Mouse (Mus musculus) gastrocnemius, adult 8-10 months (tissue): Measurements from ENCODE around the gene Arid1b. TPM values are rescaled to one million over a fixed set of nuclear protein-coding genes. Genes with fewer than 3 reads are reported as not detected.
A peak's percentile ranks its signal among the peaks of the same experiment; 100 is the strongest.

ENCODE experiments used
- DNase-seq, 2 experiments: peaks; one replicate each; pipeline ENCODE4 v3.0.0; 2022; ENCODE audit warnings: low spot score in 2 of 2
- total RNA-seq, 4 experiments: library from RNA; stranded (reverse); gene quantifications; 2 replicates each; pipeline ENCODE4 v1.2.4; 2022

Arid1b gene
- total RNA-seq, result 10 to 100 TPM; 30.8 to 35.6 (median 33.9) TPM

- peak; percentile 50 to 77 for DNase-seq
Observed at GRCm38 (mm10) chr17:4993840-4994503, at the start of gene Arid1b. Gene Arid1b (plus strand): TSS chr17:4994332.

DNA sequence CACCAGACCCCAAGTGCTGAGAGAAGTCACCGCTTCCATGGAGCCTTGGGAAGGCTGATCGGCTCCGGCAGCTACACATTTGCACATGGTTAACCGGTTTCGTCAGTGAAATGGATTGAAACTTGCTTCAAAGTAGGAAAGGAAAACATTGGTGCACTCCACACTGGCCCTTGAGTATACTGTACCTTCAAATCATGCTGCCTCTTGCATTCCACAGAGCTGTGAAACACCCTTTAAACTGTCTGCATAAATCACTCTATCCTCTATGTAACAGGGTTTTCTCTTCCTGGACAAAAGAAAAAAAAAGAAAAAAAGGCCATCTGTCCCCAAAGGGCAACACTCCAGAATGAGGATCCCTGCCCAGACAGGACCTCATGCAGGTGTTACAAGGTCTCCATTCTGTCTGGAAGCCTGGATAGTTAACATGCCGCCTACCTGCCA lies 48.8 kb upstream of the Arid1b start:
- no peak for DNase-seq

DNA sequence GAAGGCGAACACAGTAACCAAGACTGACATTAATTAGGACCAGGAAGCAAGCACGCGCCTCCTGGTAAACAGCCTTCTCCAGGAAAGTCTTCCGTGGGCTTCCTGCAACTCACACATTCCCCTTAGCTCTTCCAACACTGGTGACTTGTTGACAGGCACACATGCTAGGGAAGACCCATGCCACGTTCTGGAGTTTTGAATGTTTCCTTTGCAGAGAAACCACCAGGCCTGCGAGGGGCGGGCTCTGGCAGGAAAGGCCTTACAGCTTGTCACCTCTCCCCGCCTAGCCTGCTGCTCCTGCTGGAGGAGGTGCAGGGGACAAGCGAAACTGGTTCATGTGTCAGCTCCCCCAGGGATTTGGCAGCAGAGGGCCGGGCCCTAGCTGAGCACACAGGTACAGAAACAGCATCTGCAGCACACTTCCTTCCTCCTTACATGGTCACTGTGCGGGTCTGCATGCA lies 48.2 kb upstream of the Arid1b start:
- peak; percentile 6 to 46 for DNase-seq

DNA sequence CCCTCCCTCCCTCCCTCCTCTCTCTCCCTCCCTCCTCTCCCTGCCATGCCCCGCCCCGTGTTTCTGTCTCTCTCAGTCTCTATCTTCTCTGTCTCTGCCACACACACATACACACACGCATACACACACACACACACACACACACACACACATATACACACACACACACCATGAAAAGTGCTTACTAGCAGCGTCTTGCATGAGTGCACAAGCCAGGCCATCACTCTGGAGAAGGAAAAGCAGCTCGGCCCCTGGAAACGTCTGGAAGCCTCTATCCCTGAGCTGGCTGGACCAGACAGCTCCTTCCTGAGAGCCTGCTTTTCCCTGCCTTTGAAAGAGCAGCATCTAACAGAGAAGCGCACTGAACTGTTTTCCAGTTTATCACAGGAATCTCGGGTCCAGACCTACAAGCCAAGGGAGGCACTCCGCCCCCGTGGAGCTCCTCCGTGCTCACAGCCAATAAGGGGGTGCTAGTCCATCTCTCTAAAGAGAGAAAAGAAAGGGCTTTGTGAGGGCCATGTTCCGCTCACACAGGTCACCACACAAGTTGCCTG lies 47.6 kb upstream of the Arid1b start:
- DNase-seq, result peak in 1 of 2 experiments; percentile 9

DNA sequence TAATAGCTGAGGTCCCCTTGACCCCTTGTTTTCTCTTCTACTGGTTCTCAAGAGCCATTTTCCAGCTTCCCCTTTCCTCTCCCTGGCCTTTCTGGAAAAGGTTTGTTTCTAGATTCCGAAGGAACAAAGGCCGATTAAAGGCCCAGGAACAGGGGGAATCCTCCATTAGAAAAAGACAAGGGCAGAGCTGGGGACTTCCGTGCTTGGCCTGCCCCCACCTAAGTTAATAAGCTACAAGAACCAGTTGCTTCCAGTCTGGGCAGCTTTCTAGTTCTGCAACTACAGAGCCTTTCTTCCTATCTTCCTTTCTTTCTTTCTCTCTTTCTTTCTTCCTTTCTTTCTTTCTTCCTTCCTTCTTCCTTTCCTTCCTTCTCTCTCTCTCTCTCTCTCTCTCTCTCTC lies 47.1 kb upstream of the Arid1b start:
- no peak for DNase-seq

DNA sequence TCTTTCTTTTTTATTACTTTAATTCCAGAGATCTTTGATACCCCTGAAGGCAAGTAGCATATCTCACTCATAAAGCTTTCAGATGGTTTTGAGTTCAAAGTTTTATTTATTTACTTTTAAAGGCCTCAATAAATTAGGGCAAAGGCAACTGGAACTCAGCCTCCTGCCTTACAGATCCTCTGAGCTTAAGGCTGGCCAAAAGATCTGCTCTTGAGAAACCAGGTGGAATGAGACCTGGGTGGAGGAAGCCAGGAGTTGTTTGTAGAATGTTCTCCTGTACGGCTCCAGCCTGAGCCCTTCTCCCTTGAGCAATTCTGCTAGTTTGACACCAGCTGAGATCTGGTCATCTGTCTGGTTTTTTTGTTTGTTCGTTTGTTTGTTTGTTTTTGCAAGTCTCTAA lies 46.7 kb upstream of the Arid1b start:
- DNase-seq, result no peak

DNA sequence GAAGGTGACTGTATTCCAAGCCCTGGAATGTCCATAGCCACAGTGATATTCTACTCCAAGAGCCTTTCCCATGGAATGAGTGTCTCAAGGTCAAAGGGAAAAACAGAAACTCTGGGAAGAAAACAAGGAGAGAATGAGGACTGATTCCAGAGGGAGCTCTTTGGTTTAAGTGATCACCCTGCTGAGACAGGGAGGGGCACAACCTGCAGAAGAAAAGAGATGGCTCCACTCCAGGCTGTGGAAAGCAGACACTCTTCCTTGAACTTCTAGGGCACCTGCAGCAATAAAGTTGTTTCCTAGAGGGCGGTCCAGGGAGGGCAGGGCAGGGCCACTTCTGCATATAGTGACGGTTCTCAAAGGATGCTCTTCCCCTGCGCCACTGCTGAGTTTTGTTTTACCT lies 45.6 kb upstream of the Arid1b start:
- DNase-seq, result no peak

- no peak for DNase-seq
Observed at GRCm38 (mm10) chr17:4954431-4954830, 39.7 kb upstream of the Arid1b start.

GRCm38 (mm10) chr17:4964192-4964877 lies 29.8 kb upstream of the Arid1b start:
- DNase-seq, result no peak

GRCm38 (mm10) chr17:4967201-4967600 lies 26.9 kb upstream of the Arid1b start:
- no peak for DNase-seq

GRCm38 (mm10) chr17:4968035-4968434 lies 26.1 kb upstream of the Arid1b start:
- DNase-seq, result no peak

DNA sequence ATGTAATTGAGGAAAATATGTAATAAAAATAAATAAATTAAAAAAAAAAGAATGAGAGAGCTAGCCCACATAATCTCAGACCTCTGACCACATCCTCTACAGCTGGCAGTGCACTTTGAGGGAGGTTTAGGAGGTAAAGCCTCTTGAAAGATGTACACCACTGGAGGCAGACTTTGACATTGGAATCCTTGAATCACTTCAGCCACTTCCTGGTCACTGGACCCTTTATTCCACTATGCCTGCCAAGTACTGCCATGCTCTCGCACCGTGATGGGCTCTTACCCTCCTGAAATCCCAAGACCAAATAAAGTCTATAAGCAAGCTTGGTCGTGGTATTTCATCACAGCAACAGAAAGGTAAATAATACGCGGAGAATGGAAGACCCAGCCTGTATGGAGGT lies 25.3 kb upstream of the Arid1b start:
- no peak for DNase-seq

GRCm38 (mm10) chr17:4972261-4972660 lies 21.9 kb upstream of the Arid1b start:
- no peak for DNase-seq

GRCm38 (mm10) chr17:4974736-4975135 lies 19.4 kb upstream of the Arid1b start:
- DNase-seq, result peak; percentile 92 to 96

- DNase-seq, result no peak
Observed at GRCm38 (mm10) chr17:4980151-4980550, 14.0 kb upstream of the Arid1b start.

GRCm38 (mm10) chr17:4982819-4983218 lies 11.3 kb upstream of the Arid1b start:
- DNase-seq, result no peak

DNA sequence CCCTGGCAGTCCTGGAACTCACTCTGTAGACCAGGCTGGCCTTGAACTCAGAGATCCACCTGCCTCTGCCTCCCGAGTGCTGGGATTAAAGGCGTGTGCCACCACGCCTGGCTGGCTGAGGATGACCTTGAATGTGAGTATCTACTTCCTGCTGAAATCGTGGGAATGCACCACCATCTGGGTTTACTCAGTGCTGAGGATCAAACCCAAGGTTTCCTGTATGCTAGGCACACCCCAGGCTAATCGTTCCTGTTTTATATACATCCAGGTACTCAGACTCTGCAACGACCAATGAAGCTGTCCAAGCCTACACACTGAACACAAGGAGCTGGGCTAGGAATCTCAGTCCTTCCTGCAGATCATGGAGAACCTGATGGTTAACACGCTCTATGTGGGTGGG lies 9.4 kb upstream of the Arid1b start:
- DNase-seq, result no peak

- DNase-seq, result no peak
Observed at GRCm38 (mm10) chr17:4990911-4991560, 3.1 kb upstream of the Arid1b start.

- no peak for DNase-seq
Observed at GRCm38 (mm10) chr17:4991600-4991999, 2.5 kb upstream of the Arid1b start.

- no peak for DNase-seq
Observed at GRCm38 (mm10) chr17:4993497-4993839, 664 bp upstream of the Arid1b start.

GRCm38 (mm10) chr17:4994504-4994812 lies 326 bp downstream of the Arid1b start:
- no peak for DNase-seq

GRCm38 (mm10) chr17:4994813-4995560 lies 855 bp downstream of the Arid1b start:
- DNase-seq, result peak; percentile 40 to 61
